Mouse (Mus musculus) lung, adult 18-20 months (tissue): ENCODE data around the gene Pdpk1.
"Not testable (repeated sequence)": the region's sequence is repeated elsewhere in the genome, so short reads cannot be mapped to it uniquely, and the experiment has no call there.

Experiments used
- DNase-seq, 2 experiments: peaks; one replicate each; pipeline ENCODE4 v3.0.0; 2022; ENCODE audit warnings: mixed read lengths in 2 of 2

Gene Pdpk1

GRCm38 (mm10) chr17:24111256-24111655 is 39.5 kb downstream of the Pdpk1 start:
- no peak for DNase-seq

GRCm38 (mm10) chr17:24108896-24109295 is 41.8 kb downstream of the Pdpk1 start:
- no peak for DNase-seq

- DNase-seq: no peak
Observed at GRCm38 (mm10) chr17:24105111-24105510, 45.6 kb downstream of the Pdpk1 start.

- no peak for DNase-seq
Observed at GRCm38 (mm10) chr17:24098354-24098753, 52.4 kb downstream of the Pdpk1 start.

DNA sequence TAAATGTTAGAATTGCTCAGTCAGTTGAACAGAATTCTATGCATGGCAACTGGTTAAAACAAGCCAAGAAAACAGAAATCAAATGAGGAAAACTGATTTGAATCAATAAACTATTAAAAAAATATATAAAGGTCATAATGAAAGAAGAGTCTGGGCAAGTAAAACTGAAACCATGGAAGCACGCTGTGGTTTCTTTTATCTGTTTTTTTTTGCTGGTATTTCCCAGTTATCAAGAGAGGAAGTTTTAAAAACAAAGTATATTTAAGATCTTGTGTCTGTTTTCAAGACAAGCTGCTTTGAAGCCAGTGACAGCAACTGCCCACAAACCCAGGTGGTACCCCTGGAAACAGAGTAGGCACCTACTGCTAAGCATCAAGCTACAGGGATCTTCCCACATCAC is 60.1 kb downstream of the Pdpk1 start:
- DNase-seq: no peak

- DNase-seq: not testable (repeated sequence)
Observed at GRCm38 (mm10) chr17:24086399-24086798, 64.3 kb downstream of the Pdpk1 start.

DNA sequence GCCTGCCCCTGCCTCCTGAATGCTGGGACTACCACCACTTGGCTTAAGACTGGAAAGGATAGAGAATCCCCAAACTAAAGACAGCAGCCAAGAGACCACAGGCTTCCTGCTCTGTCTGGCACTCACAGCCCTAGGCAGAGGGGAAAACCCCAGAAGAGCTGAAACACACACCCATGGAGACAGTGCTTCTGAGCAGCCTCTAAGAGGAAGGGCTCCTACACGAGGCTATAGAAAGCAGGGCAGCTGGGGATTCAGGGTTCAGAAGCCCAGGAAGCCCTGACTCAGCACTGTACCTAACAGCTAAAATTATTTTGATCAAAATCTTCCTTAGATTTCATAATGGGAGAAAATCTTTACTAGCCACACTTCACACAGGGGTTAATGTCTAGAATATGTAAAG is 66.1 kb downstream of the Pdpk1 start:
- no peak for DNase-seq

GRCm38 (mm10) chr17:24077101-24077500 is 73.6 kb downstream of the Pdpk1 start:
- peak; percentile 54 to 70 for DNase-seq

DNA sequence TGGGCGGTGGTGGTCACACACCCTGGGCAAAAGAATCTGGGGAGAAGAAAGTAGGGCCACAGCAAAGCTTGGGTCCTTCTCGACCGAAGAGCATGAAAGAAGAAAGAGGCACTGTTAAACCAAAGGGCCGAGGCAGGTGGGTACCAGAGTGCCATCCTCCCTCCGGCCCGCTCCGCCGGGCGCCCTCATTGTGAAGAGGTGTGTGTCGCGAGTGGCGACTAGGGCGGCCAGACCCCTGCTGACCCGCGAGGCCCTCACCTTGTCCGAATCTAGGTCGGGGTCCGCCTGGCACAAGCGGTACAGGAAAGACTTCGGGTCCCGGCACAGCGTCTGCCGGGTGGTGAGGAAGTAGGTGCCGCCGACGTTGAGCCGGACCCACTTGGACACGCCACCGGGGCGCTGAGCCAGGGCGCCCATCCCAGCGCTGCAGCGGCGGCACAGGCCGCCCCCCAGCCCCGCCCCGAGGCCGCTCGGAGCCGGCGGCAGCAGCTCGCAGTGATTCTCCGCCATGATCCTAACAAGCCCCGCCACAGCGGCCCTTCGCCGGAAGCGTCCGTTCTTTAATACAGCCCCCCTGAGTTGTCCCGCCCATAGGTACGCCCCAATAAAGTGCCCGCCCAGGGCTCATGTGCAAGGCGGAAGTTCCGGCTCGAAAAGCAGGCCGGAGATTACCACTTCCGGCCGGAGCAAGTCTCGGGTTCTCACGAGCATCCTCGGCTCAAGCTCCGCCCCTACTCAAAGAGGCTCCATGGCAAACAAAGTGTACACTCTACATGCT is 77.6 kb downstream of the Pdpk1 start, which contains the start of gene Kctd5:
Kctd5 (minus strand) TSS at position 567 of the 778 bp plus-strand sequence.
- DNase-seq: peak; percentile 94 to 95

GRCm38 (mm10) chr17:24069531-24069930 is 81.2 kb downstream of the Pdpk1 start:
- DNase-seq: no peak

GRCm38 (mm10) chr17:24068271-24068670 is 82.5 kb downstream of the Pdpk1 start:
- peak; percentile 12 to 21 for DNase-seq

DNA sequence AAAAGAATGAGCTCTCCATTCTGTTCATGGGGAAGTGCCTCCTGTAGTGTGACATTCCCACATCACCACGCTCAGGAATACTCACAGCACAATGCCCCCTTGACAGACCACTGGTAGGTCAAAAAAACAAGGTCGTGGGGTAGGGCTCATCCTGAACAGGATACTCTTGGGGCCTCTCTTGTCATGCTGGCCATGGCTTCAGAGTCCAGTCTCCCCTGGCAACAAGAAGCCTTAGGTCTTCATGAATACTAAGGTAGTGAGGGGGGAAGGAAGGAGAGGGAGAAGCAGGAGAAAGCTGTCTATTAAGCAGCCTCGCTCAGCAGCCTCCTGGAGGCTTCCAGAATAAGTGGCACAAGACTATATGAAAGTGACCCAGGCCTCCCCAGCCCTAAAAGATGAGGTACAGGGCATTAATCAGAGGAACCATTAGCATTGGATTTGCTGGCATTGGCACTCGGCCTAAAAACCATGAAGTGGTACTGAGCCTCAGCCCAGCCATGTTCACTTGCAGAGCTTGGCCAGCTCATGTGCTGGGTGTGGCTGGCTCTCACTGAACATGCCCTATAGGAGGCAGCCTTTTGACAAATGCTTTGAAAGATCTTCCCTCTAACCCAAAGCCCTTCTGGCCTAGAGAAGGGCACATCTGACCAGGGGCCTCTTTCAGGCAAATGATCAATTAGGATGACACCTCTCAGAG is 88.1 kb downstream of the Pdpk1 start:
- DNase-seq: no peak

- DNase-seq: no peak
Observed at GRCm38 (mm10) chr17:24057730-24058245, 92.9 kb downstream of the Pdpk1 start.

DNA sequence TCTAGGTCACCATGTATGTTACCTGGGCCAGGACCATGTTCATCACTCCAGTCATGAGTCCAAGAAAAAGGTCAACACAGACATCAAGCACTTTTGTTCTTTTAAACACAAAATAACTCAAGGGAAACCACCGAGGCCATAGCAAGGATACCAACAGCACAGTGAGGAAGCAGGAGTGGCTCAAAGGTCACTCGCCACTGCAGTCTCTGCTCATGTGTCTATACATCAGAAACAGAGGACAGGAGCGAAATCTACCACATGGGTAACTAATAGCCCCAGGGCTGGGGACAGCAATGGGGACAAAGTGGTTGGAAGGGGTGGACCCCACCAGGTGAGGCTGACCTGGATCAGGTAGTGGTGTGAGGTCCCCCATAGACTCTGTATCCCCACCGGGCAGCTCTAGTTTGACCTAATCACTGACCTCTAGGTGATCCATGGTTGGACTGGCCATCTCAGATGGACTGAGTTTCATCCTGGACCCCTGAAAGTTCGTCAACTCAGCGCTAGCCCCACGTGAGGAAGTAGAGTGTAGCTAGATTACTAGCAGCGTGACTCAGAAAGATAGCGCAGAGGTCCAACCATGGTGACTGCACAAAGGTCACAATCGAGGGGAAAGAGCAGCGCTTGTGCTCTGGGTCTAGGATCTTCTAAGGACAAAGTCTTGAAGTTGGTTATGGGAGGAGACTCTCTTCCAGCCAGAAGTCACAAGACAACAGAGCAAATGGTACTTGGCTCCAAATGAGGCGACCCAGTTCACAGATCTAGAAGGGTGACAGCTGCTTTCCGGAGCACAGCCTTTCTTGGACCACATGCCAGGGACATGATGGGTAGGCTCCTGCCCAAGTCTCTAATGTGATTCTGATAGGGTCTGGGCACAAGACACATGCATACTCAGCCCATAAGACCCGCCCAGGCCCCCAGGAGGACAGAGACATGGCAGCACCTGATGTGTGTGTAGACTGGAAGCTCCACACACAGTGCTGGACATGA is 93.8 kb downstream of the Pdpk1 start:
- no peak for DNase-seq

- DNase-seq: no peak
Observed at GRCm38 (mm10) chr17:24049008-24049407, 101.7 kb downstream of the Pdpk1 start.

- DNase-seq: peak; percentile 10 to 20
Observed at GRCm38 (mm10) chr17:24048053-24048452, 102.7 kb downstream of the Pdpk1 start.

- DNase-seq: no peak
Observed at GRCm38 (mm10) chr17:24046026-24046425, 104.7 kb downstream of the Pdpk1 start.

DNA sequence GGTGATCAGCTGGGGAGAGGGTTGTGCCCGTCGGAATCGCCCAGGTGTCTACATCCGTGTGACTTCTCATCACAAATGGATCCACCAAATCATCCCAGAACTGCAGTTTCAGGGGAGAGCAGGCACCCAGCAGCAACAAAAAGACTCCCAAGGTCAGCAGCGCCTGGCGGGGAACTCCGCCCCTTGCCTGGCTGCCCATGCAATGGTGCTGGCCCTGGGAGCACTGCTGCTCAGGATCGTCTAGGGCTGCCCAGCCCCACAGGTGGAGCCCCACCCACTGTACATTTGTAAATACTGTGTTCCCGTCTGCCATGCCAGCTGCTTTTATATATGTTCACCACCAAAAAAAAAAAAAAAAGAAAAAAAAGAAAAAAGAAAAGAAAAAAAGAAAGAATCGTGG is 105.1 kb downstream of the Pdpk1 start:
- no peak for DNase-seq

DNA sequence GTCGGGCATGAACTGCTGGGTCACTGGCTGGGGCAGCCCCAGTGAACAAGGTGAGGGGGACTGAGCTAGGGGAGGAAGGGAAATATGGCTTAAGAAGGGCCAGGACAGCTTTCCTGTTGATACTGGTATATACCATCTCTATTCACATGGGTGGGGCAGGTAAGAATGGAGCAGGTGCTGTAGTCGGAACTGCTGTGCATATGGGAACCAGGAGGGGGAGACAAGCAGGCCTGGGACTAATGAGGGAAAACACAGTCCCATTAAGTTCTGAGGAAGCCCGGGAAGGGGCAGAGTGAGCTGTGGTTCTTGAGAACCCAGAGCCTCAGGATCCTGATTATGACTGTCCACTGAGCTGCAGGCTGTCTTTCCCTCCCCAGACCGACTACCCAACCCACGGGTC is 106.2 kb downstream of the Pdpk1 start:
- no peak for DNase-seq

- DNase-seq: no peak
Observed at GRCm38 (mm10) chr17:24037844-24038243, 112.9 kb downstream of the Pdpk1 start, which contains the start of gene Prss27. Gene Prss27 (plus strand): TSS chr17:24038144.

- DNase-seq: peak in 1 of 2 experiments; percentile 18
Observed at GRCm38 (mm10) chr17:24037360-24037759, 113.4 kb downstream of the Pdpk1 start.

DNA sequence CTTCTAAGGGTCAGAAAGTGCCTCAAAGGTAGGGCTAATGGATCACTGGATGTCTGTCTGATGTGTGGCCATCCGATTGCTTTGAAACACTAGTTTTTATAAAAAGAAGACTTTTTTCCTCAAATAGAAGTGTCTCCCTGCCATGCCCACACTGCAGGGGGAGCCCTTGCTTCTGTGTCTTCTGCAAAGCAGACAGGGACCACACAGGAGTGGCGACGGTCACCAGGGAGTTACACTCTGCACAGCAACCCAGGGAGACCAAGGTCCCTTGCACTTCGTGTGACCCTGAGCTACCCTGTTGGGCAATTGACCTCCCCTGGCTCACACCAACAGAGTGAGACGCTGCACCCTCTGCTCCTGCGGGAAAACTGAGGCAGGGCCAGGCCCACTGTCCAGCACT is 113.8 kb downstream of the Pdpk1 start:
- no peak for DNase-seq

GRCm38 (mm10) chr17:24035087-24035486 is 115.6 kb downstream of the Pdpk1 start:
- DNase-seq: no peak
